Mouse (Mus musculus): ENCODE measurements around the gene Clba1. TPM values are rescaled to one million over a fixed set of nuclear protein-coding genes. Genes with fewer than 3 reads are reported as not detected.
"Not testable (repeated sequence)": the region's sequence is repeated elsewhere in the genome, so short reads cannot be mapped to it uniquely, and the experiment has no call there.

Clba1 gene
- polyA plus RNA-seq, 1 experiment from 2014 or later: 6.0 TPM

- no peaks in the 10 kb centered on the region for H3K9me3 ChIP-seq (replicated peaks; ENCODE audit: control insufficient read depth, low read length)
- peaks cover 24% of the 10 kb centered on the region for H3K4me1 ChIP-seq (ENCODE audit: control insufficient read depth, insufficient read depth, low read length)
- 78% methylated on average over 5 of the region's 5 CpGs for WGBS
- peak overlapping the region; percentile 64 for H3K9ac ChIP-seq (ENCODE audit: low read length)
- ATAC-seq (replicated peaks; ENCODE audit: extremely low read depth, insufficient read depth, low FRiP score): peak; percentile 10; the same call in 1 of the 2 replicates
- H3K4me2 ChIP-seq (ENCODE audit: low read depth, low read length): peak overlapping the region; percentile 91
- H3K27me3 ChIP-seq (ENCODE audit: control insufficient read depth, insufficient read depth, low read length): 0 out of 2 replicates have a peak, but pooled peaks cover 3% of the 10 kb centered on the region
- H3K4me3 ChIP-seq (ENCODE audit: low read length): peak overlapping the region; percentile 77
- no peaks in the 10 kb centered on the region for H3K36me3 ChIP-seq (ENCODE audit: control insufficient read depth, insufficient read depth)
- H3K27ac ChIP-seq (ENCODE audit: low read length): no peak overlapping the region
These were observed 538 bp upstream of the Clba1 start for GRCm38 (mm10) chr12:112808212-112808586.

- H3K27me3 ChIP-seq (ENCODE audit: control insufficient read depth, insufficient read depth, low read length): no peaks in the 10 kb centered on the region
- H3K4me3 ChIP-seq (ENCODE audit: low read length): peak overlapping the region; percentile 77
- no peak overlapping the region for H3K27ac ChIP-seq (ENCODE audit: low read length)
- H3K9ac ChIP-seq (ENCODE audit: low read length): peak overlapping the region; percentile 64
- peaks cover 20% of the 10 kb centered on the region for H3K4me1 ChIP-seq (ENCODE audit: control insufficient read depth, insufficient read depth, low read length)
- peak overlapping the region; percentile 91 for H3K4me2 ChIP-seq (ENCODE audit: low read depth, low read length)
- H3K9me3 ChIP-seq (replicated peaks; ENCODE audit: control insufficient read depth, low read length): no peaks in the 10 kb centered on the region
- ATAC-seq (replicated peaks; ENCODE audit: extremely low read depth, insufficient read depth, low FRiP score): no peak
- 14% methylated on average over 8 of the region's 8 CpGs for WGBS
- H3K36me3 ChIP-seq (ENCODE audit: control insufficient read depth, insufficient read depth): no peaks in the 10 kb centered on the region
These were observed 904 bp downstream of the Clba1 start for GRCm38 (mm10) chr12:112809641-112810040.

DNA sequence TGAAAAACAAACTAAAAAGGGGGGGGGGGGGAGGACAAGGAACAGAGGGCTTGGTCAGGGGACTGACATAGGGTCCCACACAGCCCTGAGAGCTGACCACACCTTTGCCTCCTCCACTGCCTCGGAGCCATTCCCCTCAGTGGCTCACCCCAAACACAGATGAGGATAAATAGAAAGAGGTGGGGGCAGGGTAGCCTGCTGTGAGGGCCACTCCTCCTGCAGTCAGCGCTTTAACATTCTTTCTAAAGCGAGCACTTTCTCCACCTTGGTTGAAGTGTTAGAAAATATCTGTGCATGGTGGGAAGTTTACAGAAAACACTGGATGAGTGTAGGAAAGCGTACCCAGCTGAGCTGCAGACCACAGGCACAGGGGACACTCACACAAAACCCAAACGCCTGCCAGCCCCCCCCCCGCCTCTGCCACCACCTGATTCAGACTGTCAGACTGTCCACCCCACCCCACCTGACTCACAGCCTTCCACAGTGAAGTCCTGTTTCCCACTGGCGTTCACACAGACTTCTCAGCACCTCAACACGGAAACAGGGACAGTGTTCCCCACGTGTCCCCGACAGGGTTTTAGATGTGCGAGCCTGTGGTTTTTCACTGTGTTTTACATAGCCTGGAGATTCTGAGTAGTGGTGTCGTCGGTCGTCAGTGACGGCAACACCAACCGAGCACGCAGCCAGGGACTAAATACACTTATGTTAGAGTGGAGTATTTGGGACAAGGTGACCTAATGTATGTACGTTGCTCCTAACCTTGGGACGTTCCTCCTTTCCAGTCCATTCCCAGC lies 1.6 kb downstream of the Clba1 start:
- WGBS: 48% methylated on average over 19 of the region's 19 CpGs
- H3K27me3 ChIP-seq (ENCODE audit: control insufficient read depth, insufficient read depth, low read length): no peaks in the 10 kb centered on the region
- H3K4me1 ChIP-seq (ENCODE audit: control insufficient read depth, insufficient read depth, low read length): peaks cover 20% of the 10 kb centered on the region
- no peak overlapping the region for H3K27ac ChIP-seq (ENCODE audit: low read length)
- ATAC-seq (replicated peaks; ENCODE audit: extremely low read depth, insufficient read depth, low FRiP score): no peak
- H3K4me3 ChIP-seq (ENCODE audit: low read length): no peak overlapping the region; the same call in 1 of the 2 replicates
- 0 out of 2 replicates have a peak overlapping the region, but pooled peaks have one; percentile 9 for H3K9ac ChIP-seq (ENCODE audit: low read length)
- H3K36me3 ChIP-seq (ENCODE audit: control insufficient read depth, insufficient read depth): no peaks in the 10 kb centered on the region; the same call in 1 of the 2 replicates
- peak overlapping the region; percentile 91 for H3K4me2 ChIP-seq (ENCODE audit: low read depth, low read length)
- no peaks in the 10 kb centered on the region for H3K9me3 ChIP-seq (replicated peaks; ENCODE audit: control insufficient read depth, low read length)

GRCm38 (mm10) chr12:112813370-112813769 lies 4.6 kb downstream of the Clba1 start:
- H3K27ac ChIP-seq (ENCODE audit: low read length): no peak overlapping the region
- H3K4me3 ChIP-seq (ENCODE audit: low read length): no peak overlapping the region
- peaks cover under 1% of the 10 kb centered on the region for H3K36me3 ChIP-seq (ENCODE audit: control insufficient read depth, insufficient read depth)
- H3K9me3 ChIP-seq (replicated peaks; ENCODE audit: control insufficient read depth, low read length): no peaks in the 10 kb centered on the region
- H3K4me1 ChIP-seq (ENCODE audit: control insufficient read depth, insufficient read depth, low read length): peaks cover 20% of the 10 kb centered on the region
- H3K4me2 ChIP-seq (ENCODE audit: low read depth, low read length): no peak overlapping the region
- no peak overlapping the region for H3K9ac ChIP-seq (ENCODE audit: low read length)
- no peak for ATAC-seq (replicated peaks; ENCODE audit: extremely low read depth, insufficient read depth, low FRiP score)
- 93% methylated on average over 7 of the region's 7 CpGs for WGBS
- H3K27me3 ChIP-seq (ENCODE audit: control insufficient read depth, insufficient read depth, low read length): no peaks in the 10 kb centered on the region

DNA sequence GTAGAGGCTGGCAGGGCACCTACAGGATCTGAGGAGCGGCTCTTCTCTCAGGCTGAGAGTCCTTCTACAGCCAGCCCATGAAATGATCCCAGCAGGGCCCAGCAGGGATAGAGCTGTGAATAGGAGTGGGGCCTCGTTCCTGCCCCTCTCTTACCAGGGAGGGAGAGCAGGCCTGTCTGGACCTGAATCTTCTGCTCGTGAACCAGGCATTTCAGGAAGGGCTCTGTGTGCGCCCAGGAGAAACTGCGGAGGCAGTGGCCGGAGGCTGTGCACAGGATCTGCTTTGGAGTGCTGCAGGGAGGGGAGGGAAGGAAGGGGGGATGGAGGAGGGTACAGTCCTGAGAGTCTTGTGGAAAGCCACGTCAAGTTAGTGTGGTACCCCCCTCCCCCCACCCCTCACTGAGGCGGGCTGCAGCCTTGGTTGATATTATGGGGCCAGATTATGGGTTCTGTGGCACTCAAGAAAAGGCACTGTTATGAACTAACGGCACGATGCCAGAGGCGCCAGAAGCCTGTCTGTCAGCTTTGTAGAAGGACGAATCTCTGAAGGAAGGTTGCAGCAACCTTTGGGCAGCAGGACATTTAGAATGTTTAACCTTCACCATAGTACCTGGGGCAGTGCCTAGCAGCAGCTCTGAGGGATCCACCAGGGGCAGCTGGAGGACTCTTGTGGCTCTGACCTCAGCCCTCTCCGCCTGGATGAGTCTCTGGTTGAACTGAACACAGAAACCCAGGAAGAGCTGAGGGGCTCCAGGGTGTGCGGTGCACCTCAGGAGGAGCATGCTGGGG lies 6.1 kb downstream of the Clba1 start:
- Histone ChIP-seq H3K4me2 (ENCODE audit: low read depth, low read length) (no peak overlapping the region), H3K27me3 (ENCODE audit: control insufficient read depth, insufficient read depth, low read length) (no peaks in the 10 kb centered on the region), H3K9me3 (replicated peaks; ENCODE audit: control insufficient read depth, low read length) (no peaks in the 10 kb centered on the region), H3K9ac (ENCODE audit: low read length) (no peak overlapping the region), H3K27ac (ENCODE audit: low read length) (no peak overlapping the region), H3K36me3 (ENCODE audit: control insufficient read depth, insufficient read depth) (peaks cover 16% of the 10 kb centered on the region), H3K4me3 (ENCODE audit: low read length) (no peak overlapping the region), H3K4me1 (ENCODE audit: control insufficient read depth, insufficient read depth, low read length) (peaks cover 15% of the 10 kb centered on the region)
- ATAC-seq (replicated peaks; ENCODE audit: extremely low read depth, insufficient read depth, low FRiP score): no peak
- 73% methylated on average over 14 of the region's 14 CpGs for WGBS

DNA sequence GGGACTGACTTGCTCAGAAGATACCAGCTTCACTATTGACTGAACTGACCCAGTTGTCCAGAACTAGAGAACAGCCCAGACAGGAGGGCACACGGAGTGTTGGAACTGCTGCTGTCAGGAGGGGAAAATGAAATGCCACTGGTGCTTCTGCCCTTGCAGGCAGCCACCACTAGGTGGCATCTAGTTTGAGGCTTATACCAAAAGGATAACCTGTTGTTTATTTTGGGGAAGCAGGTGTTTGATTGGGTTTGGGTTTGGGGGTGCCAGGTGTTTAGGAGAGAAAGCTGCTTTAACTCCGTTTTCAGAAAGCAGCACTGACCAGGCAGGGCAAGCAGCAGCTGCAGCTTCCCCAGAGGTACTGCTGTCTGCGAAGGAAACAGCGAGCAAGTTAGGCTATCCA lies 7.6 kb downstream of the Clba1 start:
- peaks cover 7% of the 10 kb centered on the region for H3K4me1 ChIP-seq (ENCODE audit: control insufficient read depth, insufficient read depth, low read length)
- no peak overlapping the region for H3K4me2 ChIP-seq (ENCODE audit: low read depth, low read length)
- H3K9me3 ChIP-seq (replicated peaks; ENCODE audit: control insufficient read depth, low read length): no peaks in the 10 kb centered on the region
- no peak overlapping the region for H3K4me3 ChIP-seq (ENCODE audit: low read length)
- H3K27ac ChIP-seq (ENCODE audit: low read length): no peak overlapping the region
- WGBS: 48% methylated on average over 4 of the region's 4 CpGs
- peaks cover 24% of the 10 kb centered on the region for H3K36me3 ChIP-seq (ENCODE audit: control insufficient read depth, insufficient read depth)
- no peaks in the 10 kb centered on the region for H3K27me3 ChIP-seq (ENCODE audit: control insufficient read depth, insufficient read depth, low read length)
- no peak overlapping the region for H3K9ac ChIP-seq (ENCODE audit: low read length)
- no peak for ATAC-seq (replicated peaks; ENCODE audit: extremely low read depth, insufficient read depth, low FRiP score)

DNA sequence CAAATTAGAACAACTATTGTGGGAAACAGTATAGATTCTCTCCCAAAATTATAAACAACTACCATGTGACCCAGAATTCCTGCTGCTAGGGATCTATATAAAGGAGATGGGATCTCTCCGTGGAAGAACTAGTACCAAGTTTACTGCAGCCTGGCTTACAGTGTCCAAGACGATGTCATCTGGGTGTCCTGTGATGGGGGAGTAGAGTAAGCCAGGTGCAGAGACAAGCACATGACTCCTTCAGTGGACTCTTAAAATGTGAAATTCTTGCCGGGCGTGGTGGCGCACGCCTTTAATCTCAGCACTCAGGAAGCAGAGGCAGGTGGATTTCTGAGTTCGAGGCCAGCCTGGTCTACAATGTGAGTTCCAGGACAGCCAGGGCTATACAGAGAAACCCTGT lies 8.1 kb downstream of the Clba1 start:
- not testable (repeated sequence) for H3K9me3 ChIP-seq (replicated peaks; ENCODE audit: control insufficient read depth, low read length); H3K27ac ChIP-seq (ENCODE audit: low read length); H3K4me1 ChIP-seq (ENCODE audit: control insufficient read depth, insufficient read depth, low read length); H3K9ac ChIP-seq (ENCODE audit: low read length); ATAC-seq (replicated peaks; ENCODE audit: extremely low read depth, insufficient read depth, low FRiP score); H3K27me3 ChIP-seq (ENCODE audit: control insufficient read depth, insufficient read depth, low read length); H3K4me2 ChIP-seq (ENCODE audit: low read depth, low read length); H3K4me3 ChIP-seq (ENCODE audit: low read length)
- H3K36me3 ChIP-seq (ENCODE audit: control insufficient read depth, insufficient read depth): peaks cover 25% of the 10 kb centered on the region
- 74% methylated on average over 7 of the region's 7 CpGs for WGBS

DNA sequence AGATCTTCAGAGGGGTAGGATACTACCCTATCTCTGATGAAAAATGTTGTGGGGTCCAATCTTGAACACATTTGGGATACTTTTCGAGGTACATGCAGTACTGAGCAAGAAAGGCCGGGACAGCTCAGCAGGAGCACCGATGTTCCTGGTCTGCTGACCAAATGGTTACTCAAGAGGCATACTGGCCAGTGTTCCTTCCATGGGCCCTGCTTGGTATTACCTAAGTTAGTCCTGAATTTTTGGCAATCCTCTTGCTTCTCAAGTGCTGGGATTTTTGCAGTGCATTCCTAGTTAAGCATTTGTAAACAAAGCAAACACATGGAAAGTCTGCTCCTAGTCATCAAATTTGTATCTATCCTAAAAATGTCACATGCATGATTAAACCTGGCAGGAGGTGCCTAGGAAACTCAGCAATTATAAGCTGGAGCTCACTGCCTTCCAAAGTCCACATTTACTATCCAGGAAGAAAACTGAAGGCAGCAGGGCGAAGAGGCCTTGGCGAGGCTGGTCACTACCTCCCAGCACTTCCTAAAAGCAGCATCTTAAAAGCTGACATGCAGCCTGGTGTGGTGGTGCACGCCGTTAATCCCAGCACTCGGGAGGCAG lies 10.4 kb downstream of the Clba1 start:
- H3K4me3 ChIP-seq (ENCODE audit: low read length): no peak overlapping the region
- H3K9me3 ChIP-seq (replicated peaks; ENCODE audit: control insufficient read depth, low read length): no peaks in the 10 kb centered on the region
- no peak overlapping the region for H3K4me2 ChIP-seq (ENCODE audit: low read depth, low read length)
- no peak overlapping the region for H3K27ac ChIP-seq (ENCODE audit: low read length)
- peaks cover 29% of the 10 kb centered on the region for H3K4me1 ChIP-seq (ENCODE audit: control insufficient read depth, insufficient read depth, low read length)
- no peaks in the 10 kb centered on the region for H3K27me3 ChIP-seq (ENCODE audit: control insufficient read depth, insufficient read depth, low read length)
- 92% methylated on average over 8 of the region's 8 CpGs for WGBS
- peaks cover 25% of the 10 kb centered on the region for H3K36me3 ChIP-seq (ENCODE audit: control insufficient read depth, insufficient read depth)
- H3K9ac ChIP-seq (ENCODE audit: low read length): no peak overlapping the region
- no peak for ATAC-seq (replicated peaks; ENCODE audit: extremely low read depth, insufficient read depth, low FRiP score)

Measured in heart, embryonic 16.5 days (tissue).